Mouse (Mus musculus) MEL (cell line): ENCODE measurements around the gene Bcl7a. TPM values are rescaled to one million over a fixed set of nuclear protein-coding genes. Genes with fewer than 3 reads are reported as not detected.

Experiments used
- DNase-seq: peaks from one replicate; pipeline ENCODE4 v3.0.0; 2011; ENCODE audit warnings: low read depth, low spot score
- H3K27ac ChIP-seq: 2 replicates; pipeline ENCODE4 v1.5.1; 2012; ENCODE audit warnings: low read depth, mild to moderate bottlenecking, control low read depth, low read length, moderate library complexity; ENCODE audit not compliant: control insufficient read depth
- H3K27me3 ChIP-seq, 2 experiments: fragments of 150-350 bp in 1 of 2; sonication (generic) in 1 of 2; 2 replicates each; pipeline ENCODE4 v1.6.1; 2012; ENCODE audit warnings: low read length in 2 of 2, mild to moderate bottlenecking in 2 of 2, improper control_type of control experiment in 1 of 2, moderate library complexity in 1 of 2; ENCODE audit not compliant: insufficient read depth in 2 of 2, control insufficient read depth in 1 of 2
- H3K36me3 ChIP-seq, 2 experiments: 2 replicates each; pipeline ENCODE4 v1.6.1; 2012 to 2014; ENCODE audit warnings: low read length in 2 of 2, improper control_type of control experiment in 1 of 2, inconsistent platforms in 1 of 2, mild to moderate bottlenecking in 1 of 2; ENCODE audit not compliant: insufficient read depth in 2 of 2, control insufficient read depth in 1 of 2
- H3K4me1 ChIP-seq, 2 experiments: fragments of 150-350 bp in 1 of 2; sonication (generic) in 1 of 2; 2 replicates each; pipeline ENCODE4 v1.6.1; 2012; ENCODE audit warnings: low read length in 2 of 2, improper control_type of control experiment in 1 of 2, mild to moderate bottlenecking in 1 of 2; ENCODE audit not compliant: insufficient read depth in 2 of 2, control insufficient read depth in 1 of 2
- H3K4me3 ChIP-seq, 2 experiments: fragments of 150-350 bp in 1 of 2; sonication (generic) in 1 of 2; 2 replicates each; pipeline ENCODE4 v1.5.1; 2012; ENCODE audit warnings: low read depth in 2 of 2, low read length in 2 of 2, mild to moderate bottlenecking in 2 of 2, moderate library complexity in 2 of 2, control low read depth in 1 of 2, improper control_type of control experiment in 1 of 2; ENCODE audit not compliant: control insufficient read depth in 1 of 2, insufficient read depth in 1 of 2
- H3K79me2 ChIP-seq: 2 replicates; pipeline ENCODE4 v1.6.1; 2012; ENCODE audit warnings: mild to moderate bottlenecking, low read length, moderate library complexity; ENCODE audit not compliant: control insufficient read depth, poor library complexity, insufficient read depth
- H3K9ac ChIP-seq: 2 replicates; pipeline ENCODE4 v1.6.1; 2012; ENCODE audit warnings: low read depth, mild to moderate bottlenecking, control low read depth, low read length, moderate library complexity; ENCODE audit not compliant: control insufficient read depth, poor library complexity, severe bottlenecking
- H3K9me3 ChIP-seq: fragments of 150-350 bp; sonication (generic); replicated peaks from 2 replicates; pipeline ENCODE4 v1.6.1; 2012; ENCODE audit warnings: mild to moderate bottlenecking, low read length, improper control_type of control experiment, moderate library complexity; ENCODE audit not compliant: insufficient read depth
- CTCF ChIP-seq, 3 experiments: IDR thresholded peaks in 2 of 3; conservative IDR thresholded peaks in 1 of 3; 2 replicates each; pipeline ENCODE4 v1.5.1; 2011 to 2012; ENCODE audit warnings: low read length in 3 of 3, low read depth in 2 of 3, mild to moderate bottlenecking in 2 of 3, improper control_type of control experiment in 1 of 3, inconsistent platforms in 1 of 3, mixed read lengths in 1 of 3, moderate library complexity in 1 of 3; ENCODE audit not compliant: control insufficient read depth in 1 of 3, insufficient read depth in 1 of 3, poor library complexity in 1 of 3, severe bottlenecking in 1 of 3
- E2F4 ChIP-seq: IDR thresholded peaks from 2 replicates; pipeline ENCODE4 v1.6.1; 2011; ENCODE audit warnings: low read depth, low read length, improper control_type of control experiment, borderline replicate concordance
- ELF1 ChIP-seq: IDR thresholded peaks from 2 replicates; pipeline ENCODE4 v1.6.1; 2014; ENCODE audit warnings: low read depth, mild to moderate bottlenecking, inconsistent platforms, low read length, improper control_type of control experiment, moderate library complexity
- EP300 ChIP-seq, 2 experiments: IDR thresholded peaks; 2 replicates each; pipeline ENCODE4 v1.6.1; 2011; ENCODE audit warnings: improper control_type of control experiment in 2 of 2, low read length in 2 of 2, low read depth in 1 of 2, mild to moderate bottlenecking in 1 of 2
- GABPA ChIP-seq: IDR thresholded peaks from 2 replicates; pipeline ENCODE4 v1.6.1; 2012; ENCODE audit warnings: low read depth, mild to moderate bottlenecking, inconsistent platforms, low read length, improper control_type of control experiment, moderate library complexity
- KAT2A ChIP-seq: conservative IDR thresholded peaks from 2 replicates; pipeline ENCODE4 v1.6.1; 2012; ENCODE audit warnings: low read depth, low read length, improper control_type of control experiment, inconsistent platforms
- MAX ChIP-seq: IDR thresholded peaks from 2 replicates; pipeline ENCODE4 v1.6.1; 2011; ENCODE audit warnings: low read length, improper control_type of control experiment
- MXI1 ChIP-seq: IDR thresholded peaks from 2 replicates; pipeline ENCODE4 v1.6.1; 2011; ENCODE audit warnings: mild to moderate bottlenecking, low read depth, low read length, improper control_type of control experiment
- MYC ChIP-seq: IDR thresholded peaks from 2 replicates; pipeline ENCODE4 v1.6.1; 2011; ENCODE audit warnings: low read depth, mild to moderate bottlenecking, low read length, improper control_type of control experiment, moderate library complexity
- NELFE ChIP-seq: IDR thresholded peaks from 2 replicates; pipeline ENCODE4 v1.6.1; 2011; ENCODE audit warnings: low read depth, low read length, improper control_type of control experiment
- POLR2AphosphoS2 ChIP-seq: IDR thresholded peaks from 2 replicates; pipeline ENCODE4 v1.6.1; 2011; ENCODE audit warnings: low read length, improper control_type of control experiment
- RAD21 ChIP-seq: IDR thresholded peaks from 2 replicates; pipeline ENCODE4 v1.6.1; 2011; ENCODE audit warnings: mild to moderate bottlenecking, low read depth, low read length, improper control_type of control experiment
- RCOR1 ChIP-seq: IDR thresholded peaks from 2 replicates; pipeline ENCODE4 v1.6.1; 2012; ENCODE audit warnings: low read depth, mild to moderate bottlenecking, inconsistent platforms, low read length, improper control_type of control experiment
- TAL1 ChIP-seq: IDR thresholded peaks from 2 replicates; pipeline ENCODE4 v1.6.1; 2012; ENCODE audit warnings: mild to moderate bottlenecking, inconsistent platforms, low read length, moderate library complexity, mixed read lengths
- USF1 ChIP-seq: IDR thresholded peaks from 2 replicates; pipeline ENCODE4 v1.6.1; 2014; ENCODE audit warnings: low read depth, mild to moderate bottlenecking, inconsistent platforms, low read length, improper control_type of control experiment, moderate library complexity
- ZMIZ1 ChIP-seq: IDR thresholded peaks from 2 replicates; pipeline ENCODE4 v1.6.1; 2012; ENCODE audit warnings: low read depth, mild to moderate bottlenecking, inconsistent platforms, low read length, improper control_type of control experiment, moderate library complexity
- ZNF384 ChIP-seq: IDR thresholded peaks from 2 replicates; pipeline ENCODE4 v1.6.1; 2012; ENCODE audit warnings: low read depth, mild to moderate bottlenecking, inconsistent platforms, low read length, improper control_type of control experiment
- polyA plus RNA-seq, 2 experiments: library from polyadenylated mRNA; stranded (reverse) in 1 of 2; unstranded in 1 of 2; fragments of >175 nt in 1 of 2; fragments of >200 nt in 1 of 2; gene quantifications; 2 replicates each; pipeline versions ENCODE4 v1.2.1 to v1.2.4; 2012; ENCODE audit warnings: low replicate concordance in 2 of 2, low read depth in 1 of 2; ENCODE audit not compliant: insufficient read length in 2 of 2, insufficient read depth in 1 of 2, missing spikeins in 1 of 2
- total RNA-seq: library from RNA; depleted of rRNA; stranded (reverse); fragments of 300-350 nt; gene quantifications from 2 replicates; pipeline ENCODE4 v1.2.3, GENCODE M21; 2012

Bcl7a gene
- total and polyA plus RNA-seq, 3 experiments: 3.5 to 11.0 TPM; not detected in 1

DNA sequence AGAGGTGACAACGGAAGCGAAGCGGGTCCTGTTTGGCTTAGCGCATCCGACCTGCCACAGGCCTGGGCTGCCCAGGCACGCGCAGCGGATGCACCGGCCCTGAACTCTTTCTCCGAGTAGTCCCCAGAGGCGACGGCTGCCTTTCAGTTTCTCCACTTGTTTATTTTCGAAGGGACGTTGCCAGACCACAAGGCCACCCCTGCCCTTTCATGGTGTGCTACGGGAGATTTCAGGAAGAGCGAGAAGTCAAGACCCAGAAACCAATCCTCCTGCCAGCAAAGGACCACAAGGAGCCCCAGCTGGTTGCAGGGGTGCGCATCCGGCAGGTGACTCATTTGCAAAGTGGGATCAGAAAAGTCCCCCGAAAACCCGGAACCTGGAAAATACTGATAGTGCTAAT, 38.3 kb downstream of the Bcl7a start:
- Histone ChIP-seq H3K36me3 (no peaks in the 10 kb centered on the region), H3K4me1 (peaks cover 0 to 3% of the 10 kb centered on the region in 2 experiments; a peak in 1 of 4 replicates), H3K9me3 (no peaks in the 10 kb centered on the region), H3K4me3 (no peak overlapping the region), H3K27ac (no peak overlapping the region), H3K27me3 (peaks cover 0 to 1% of the 10 kb centered on the region in 2 experiments; a peak in 1 of 4 replicates), H3K79me2 (no peaks in the 10 kb centered on the region), H3K9ac (no peak overlapping the region)
- TF ChIP-seq KAT2A: no peak
- TF ChIP-seq EP300 (IDR thresholded peaks at IDR 0.05; ENCODE audit: low read depth in 1 of 2, low read length in 2 of 2): no peak
- TF ChIP-seq ELF1: no peak
- TF ChIP-seq GABPA: no peak
- no peak for TF ChIP-seq ZMIZ1
- no peak for TF ChIP-seq USF1
- TF ChIP-seq RCOR1: no peak
- TF ChIP-seq NELFE: no peak
- TF ChIP-seq TAL1: no peak
- TF ChIP-seq ZNF384: no peak
- no peak for TF ChIP-seq POLR2AphosphoS2
- TF ChIP-seq CTCF (IDR thresholded peaks at IDR 0.05 in 2 of 3, conservative IDR thresholded peaks at IDR 0.05 in 1 of 3; ENCODE audit: control insufficient read depth in 1 of 3, insufficient read depth in 1 of 3, low read depth in 2 of 3, low read length in 3 of 3, poor library complexity in 1 of 3, severe bottlenecking in 1 of 3): no peak
- no peak for TF ChIP-seq MAX
- TF ChIP-seq RAD21: no peak
- TF ChIP-seq E2F4: no peak
- TF ChIP-seq MXI1: no peak
- no peak for DNase-seq

DNA sequence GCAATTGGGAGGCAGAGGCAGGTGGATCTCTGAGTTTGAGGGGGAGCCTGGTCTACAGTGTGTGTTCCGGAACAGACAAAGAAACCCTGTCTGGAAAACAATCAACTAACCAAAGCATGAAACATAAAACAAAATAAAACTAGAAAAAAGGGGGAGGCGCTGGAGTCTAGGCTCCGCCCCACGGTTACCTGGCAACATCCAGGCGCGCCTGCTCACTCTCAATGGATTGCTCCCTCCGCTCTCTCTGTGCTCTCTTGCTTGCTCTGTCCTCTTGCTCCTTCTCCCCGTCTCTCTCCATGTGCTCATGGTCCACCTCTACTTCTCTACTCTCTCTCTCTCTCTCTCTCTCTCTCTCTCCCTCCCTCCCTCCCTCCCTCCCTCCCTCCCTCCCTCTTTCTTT, 39.1 kb downstream of the Bcl7a start:
- H3K4me3 ChIP-seq: no peak overlapping the region
- peaks cover 0 to 1% of the 10 kb centered on the region in 2 experiments; a peak in 1 of 4 replicates for H3K27me3 ChIP-seq
- TF ChIP-seq MYC (no peak), MAX (no peak), ELF1 (no peak)
- DNase-seq: no peak
- no peaks in the 10 kb centered on the region for H3K9me3 ChIP-seq
- H3K36me3 ChIP-seq: no peaks in the 10 kb centered on the region
- no peaks in the 10 kb centered on the region for H3K79me2 ChIP-seq
- no peak overlapping the region for H3K27ac ChIP-seq
- no peaks in the 10 kb centered on the region for H3K4me1 ChIP-seq
- H3K9ac ChIP-seq: no peak overlapping the region
